Mouse (Mus musculus) embryonic facial prominence, embryonic 13.5 days (tissue): ENCODE measurements around the gene Mon1a. TPM values are rescaled to one million over a fixed set of nuclear protein-coding genes. Genes with fewer than 3 reads are reported as not detected.

Source experiments
- ATAC-seq: fragments of 200-750 bp; cut with Nextera tagmentation; 2 replicates; pipeline ENCODE4 v1.8.0; 2017; ENCODE audit warnings: low read depth; ENCODE audit not compliant: insufficient number of reproducible peaks, insufficient read depth, low FRiP score, low TSS enrichment
- H3K27ac ChIP-seq: fragments of 300-500 bp; sonication (generic); 2 replicates; pipeline ENCODE4 v1.5.1; 2015; ENCODE audit warnings: moderate library complexity, mild to moderate bottlenecking, inconsistent platforms
- H3K27me3 ChIP-seq: fragments of 300-500 bp; sonication (generic); 2 replicates; pipeline ENCODE4 v1.6.1; 2015; ENCODE audit warnings: mild to moderate bottlenecking, inconsistent platforms
- H3K36me3 ChIP-seq: fragments of 300-500 bp; sonication (generic); 2 replicates; pipeline ENCODE4 v1.6.1; 2015; ENCODE audit warnings: mild to moderate bottlenecking, inconsistent platforms
- H3K4me1 ChIP-seq: fragments of 300-500 bp; sonication (generic); 2 replicates; pipeline ENCODE4 v1.6.1; 2015; ENCODE audit warnings: inconsistent platforms
- H3K4me2 ChIP-seq: fragments of 300-500 bp; sonication (generic); 2 replicates; pipeline ENCODE4 v1.6.1; 2015; ENCODE audit warnings: moderate library complexity, mild to moderate bottlenecking, inconsistent platforms
- H3K4me3 ChIP-seq: fragments of 300-500 bp; sonication (generic); 2 replicates; pipeline ENCODE4 v1.5.1; 2015; ENCODE audit warnings: mild to moderate bottlenecking, inconsistent platforms
- H3K9ac ChIP-seq: fragments of 300-500 bp; sonication (generic); 2 replicates; pipeline ENCODE4 v1.6.1; 2015; ENCODE audit warnings: mild to moderate bottlenecking, inconsistent platforms
- H3K9me3 ChIP-seq: fragments of 300-500 bp; sonication (generic); 2 replicates; pipeline ENCODE4 v1.6.1; 2016; ENCODE audit warnings: inconsistent platforms
- WGBS: fragments of 180-500 bp; shearing (Covaris S2); methylation state at CpG from one replicate; pipeline ENCODE4 v1.1.7; 2015; ENCODE audit warnings: mixed read lengths; 5-methylcytosine and 5-hydroxymethylcytosine counted together
- polyA plus RNA-seq: library from polyadenylated mRNA; unstranded; fragments of >200 nt; fragmentation: Nextera tagmentation; extraction: Ambion mirVana; gene quantifications from 2 replicates; pipeline ENCODE4 v1.2.1, GENCODE M21; 2015

The Mon1a gene
- polyA plus RNA-seq, 1 experiment from 2014 or later = 14.7 TPM

DNA sequence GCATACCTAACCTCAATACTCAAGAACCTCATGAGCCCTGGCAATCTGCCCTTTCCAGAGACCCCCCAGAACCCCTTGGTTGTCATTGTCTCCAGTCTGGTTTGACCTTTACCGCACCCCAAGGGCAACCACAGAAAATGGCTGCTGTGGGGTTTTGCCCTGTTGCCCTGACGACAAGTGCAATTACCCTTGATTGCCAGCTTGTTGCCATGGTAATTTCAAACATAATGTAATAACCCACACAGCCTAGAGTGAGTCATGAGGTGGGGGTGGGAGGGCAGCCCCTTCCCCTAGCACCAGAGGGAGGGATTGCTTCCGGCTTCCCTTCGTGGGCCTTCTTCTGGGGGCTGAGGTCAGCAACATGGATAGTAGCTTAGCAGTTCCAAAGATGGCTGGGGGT, 44.3 kb downstream of the Mon1a start:
- 57% methylated on average over 4 of the region's 4 CpGs for whole genome bisulfite sequencing
- H3K27me3 ChIP-seq = peaks cover 32% of the 10 kb centered on the region
- no peaks in the 10 kb centered on the region for H3K9me3 ChIP-seq
- no peak for ATAC-seq
- peaks cover 16% of the 10 kb centered on the region for H3K4me1 ChIP-seq
- H3K4me2 ChIP-seq = no peak overlapping the region
- H3K9ac ChIP-seq = no peak overlapping the region
- H3K36me3 ChIP-seq = no peaks in the 10 kb centered on the region
- no peak overlapping the region for H3K27ac ChIP-seq
- H3K4me3 ChIP-seq = no peak overlapping the region

DNA sequence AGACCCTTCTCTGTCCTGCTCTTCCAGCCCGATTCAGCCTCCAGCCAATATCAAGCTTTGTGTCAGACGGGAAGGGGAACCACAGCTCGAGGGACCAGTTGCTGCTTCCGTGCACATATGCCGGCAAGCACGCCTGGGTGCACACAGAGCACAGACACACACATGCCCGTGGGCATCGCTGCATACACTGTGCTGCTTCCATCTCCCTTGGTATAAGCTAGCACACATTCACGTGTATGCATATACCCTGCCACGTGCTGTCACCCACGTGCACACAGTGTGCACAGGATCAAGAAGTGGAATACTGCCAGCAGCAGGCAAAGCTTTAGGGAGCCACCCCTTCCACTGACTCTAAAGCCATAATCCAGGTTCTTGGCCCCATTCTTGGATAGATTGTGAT, 46.2 kb downstream of the Mon1a start:
- H3K27ac ChIP-seq = no peak overlapping the region
- H3K9ac ChIP-seq = no peak overlapping the region
- H3K4me1 ChIP-seq = peaks cover 17% of the 10 kb centered on the region
- ATAC-seq = no peak
- H3K36me3 ChIP-seq = no peaks in the 10 kb centered on the region
- peaks cover 48% of the 10 kb centered on the region for H3K27me3 ChIP-seq
- no peaks in the 10 kb centered on the region for H3K9me3 ChIP-seq
- no peak overlapping the region for H3K4me2 ChIP-seq
- no peak overlapping the region for H3K4me3 ChIP-seq
- 82% methylated on average over 11 of the region's 11 CpGs for WGBS

GRCm38 (mm10) chr9:107935374-107935773, 47.4 kb downstream of the Mon1a start, which contains the start of gene Camkv:
Camkv (plus strand) TSS chr9:107935674.
- peak within 1 kb of the TSS; percentile 97 for H3K4me2 ChIP-seq
- H3K27ac ChIP-seq = no peak within 1 kb of the TSS
- peak within 1 kb of the TSS; percentile 59 for H3K4me3 ChIP-seq
- H3K9ac ChIP-seq = peak within 1 kb of the TSS; percentile 75
- H3K4me1 ChIP-seq = peaks cover 24% of the 10 kb centered on the region
- H3K36me3 ChIP-seq = no peaks in the 10 kb centered on the region
- 13% methylated on average over 3 of the region's 3 CpGs for WGBS
- no peaks in the 10 kb centered on the region for H3K9me3 ChIP-seq
- peaks cover 48% of the 10 kb centered on the region for H3K27me3 ChIP-seq
- no peak for ATAC-seq

DNA sequence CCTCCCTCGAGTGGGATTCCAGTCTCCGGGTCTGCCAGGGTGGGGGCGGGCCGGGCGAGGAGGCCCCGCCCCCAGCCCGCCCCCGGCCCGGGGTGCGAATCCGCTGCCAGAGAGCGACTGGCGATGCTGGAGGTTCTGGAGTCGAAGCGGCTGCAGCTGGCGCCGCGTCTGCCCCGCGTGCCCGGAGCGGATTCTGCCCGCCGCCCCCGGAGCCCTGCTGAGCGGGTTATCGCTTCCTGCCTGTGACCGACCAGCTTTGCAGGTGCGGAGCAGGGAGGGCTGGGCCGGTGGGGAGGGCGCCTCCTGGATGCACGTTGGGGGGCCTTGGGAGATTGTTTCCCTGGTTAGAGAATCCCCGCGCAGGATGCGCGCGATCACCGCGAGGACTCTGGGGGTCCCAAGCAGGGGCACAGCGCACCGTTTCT, 47.9 kb downstream of the Mon1a start:
- H3K27ac ChIP-seq = no peak overlapping the region
- H3K36me3 ChIP-seq = no peaks in the 10 kb centered on the region
- H3K27me3 ChIP-seq = peaks cover 48% of the 10 kb centered on the region
- H3K9ac ChIP-seq = peak overlapping the region; percentile 75
- peak overlapping the region; percentile 97 for H3K4me2 ChIP-seq
- under 1% methylated on average over 40 of the region's 41 CpGs for WGBS
- H3K4me1 ChIP-seq = peaks cover 25% of the 10 kb centered on the region
- H3K4me3 ChIP-seq = peak overlapping the region; percentile 59
- H3K9me3 ChIP-seq = no peaks in the 10 kb centered on the region
- no peak for ATAC-seq

GRCm38 (mm10) chr9:107936215-107936822, 48.4 kb downstream of the Mon1a start:
- H3K27ac ChIP-seq = no peak overlapping the region
- H3K4me1 ChIP-seq = peaks cover 25% of the 10 kb centered on the region
- H3K36me3 ChIP-seq = no peaks in the 10 kb centered on the region
- H3K4me2 ChIP-seq = peak overlapping the region; percentile 97
- no peaks in the 10 kb centered on the region for H3K9me3 ChIP-seq
- under 1% methylated on average over 29 of the region's 29 CpGs for WGBS
- H3K27me3 ChIP-seq = peaks cover 50% of the 10 kb centered on the region
- ATAC-seq = peak; percentile 26; the same call in 1 of the 2 replicates
- peak overlapping the region; percentile 59 for H3K4me3 ChIP-seq
- H3K9ac ChIP-seq = peak overlapping the region; percentile 75

- WGBS = 10% methylated on average over 3 of the region's 3 CpGs
- Histone ChIP-seq H3K9me3 (no peaks in the 10 kb centered on the region), H3K4me3 (peak overlapping the region; percentile 59), H3K4me1 (peaks cover 25% of the 10 kb centered on the region), H3K27ac (no peak overlapping the region), H3K9ac (0 out of 2 replicates have a peak overlapping the region, but pooled peaks have one; percentile 75), H3K4me2 (peak overlapping the region; percentile 97), H3K27me3 (peaks cover 50% of the 10 kb centered on the region), H3K36me3 (no peaks in the 10 kb centered on the region)
- ATAC-seq = no peak
Measured at GRCm38 (mm10) chr9:107936831-107937230, 48.9 kb downstream of the Mon1a start.

GRCm38 (mm10) chr9:107947241-107948194, 59.6 kb downstream of the Mon1a start:
- Histone ChIP-seq H3K4me1 (peaks cover 15% of the 10 kb centered on the region), H3K36me3 (no peaks in the 10 kb centered on the region), H3K4me2 (no peak overlapping the region), H3K9me3 (no peaks in the 10 kb centered on the region), H3K4me3 (no peak overlapping the region), H3K9ac (no peak overlapping the region; the same call in 1 of the 2 replicates), H3K27me3 (no peaks in the 10 kb centered on the region), H3K27ac (no peak overlapping the region)
- no peak for ATAC-seq
- WGBS = 87% methylated on average over 31 of the region's 31 CpGs

DNA sequence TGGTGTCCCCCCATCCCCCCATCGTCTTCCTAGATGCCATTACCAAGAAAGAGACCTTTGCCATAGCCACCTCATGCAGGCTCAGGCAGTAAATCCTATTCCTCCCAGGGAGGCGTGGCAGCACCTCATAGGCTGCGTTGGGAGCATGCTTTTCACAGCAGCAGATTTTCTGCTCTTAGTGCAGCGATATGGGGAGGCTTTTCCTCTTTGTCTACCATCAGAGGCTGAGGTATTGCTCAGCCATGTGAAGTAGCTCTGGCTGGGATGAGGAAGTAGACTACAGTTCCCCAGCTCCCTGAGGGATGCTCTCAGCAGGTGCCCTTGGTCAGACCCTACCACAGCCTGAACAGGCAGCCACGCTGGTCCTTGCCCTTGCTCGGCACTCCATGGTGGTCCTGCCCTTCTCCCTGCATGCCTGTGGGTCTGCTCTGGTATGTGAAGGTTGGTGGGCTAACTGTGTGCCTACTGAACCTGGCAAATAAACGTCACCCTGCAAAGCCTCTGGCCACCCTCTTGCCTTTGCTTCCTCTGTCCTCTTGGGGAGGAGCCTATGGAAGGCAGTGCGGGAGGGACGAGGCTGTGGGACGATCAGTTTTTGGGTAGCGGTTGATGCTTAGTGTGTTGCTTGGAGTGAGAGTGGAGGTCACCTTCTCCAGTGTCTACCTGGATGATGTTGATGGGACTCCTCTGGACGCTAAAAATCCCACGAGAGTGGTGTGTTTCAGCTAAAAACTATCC, 61.4 kb downstream of the Mon1a start:
- H3K9me3 ChIP-seq = no peaks in the 10 kb centered on the region
- no peaks in the 10 kb centered on the region for H3K27me3 ChIP-seq
- H3K4me3 ChIP-seq = no peak overlapping the region
- peaks cover 15% of the 10 kb centered on the region for H3K4me1 ChIP-seq
- no peak for ATAC-seq
- H3K4me2 ChIP-seq = no peak overlapping the region
- no peak overlapping the region for H3K9ac ChIP-seq
- H3K27ac ChIP-seq = no peak overlapping the region
- 80% methylated on average over 13 of the region's 13 CpGs for WGBS
- H3K36me3 ChIP-seq = no peaks in the 10 kb centered on the region

DNA sequence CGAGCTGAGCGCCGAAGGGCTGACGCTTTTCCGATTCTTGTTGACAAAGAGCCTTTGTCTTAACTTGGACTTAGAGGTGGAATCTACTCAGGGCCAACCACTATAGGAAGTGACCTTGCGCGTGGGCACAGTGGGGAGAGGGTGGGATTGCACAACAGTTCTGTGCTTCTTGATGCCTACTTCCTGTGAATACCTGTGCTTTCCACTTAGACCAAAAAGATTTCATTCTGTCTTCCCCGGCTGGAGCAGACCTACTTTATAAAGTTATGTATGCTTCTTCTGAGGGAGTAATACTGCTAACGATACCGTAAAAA, 61.9 kb downstream of the Mon1a start, which contains the start of gene Traip:
Gene Traip (plus strand): TSS at position 215 of the 314 bp plus-strand sequence.
- Histone ChIP-seq H3K9me3 (no peaks in the 10 kb centered on the region), H3K27ac (peak within 1 kb of the TSS; percentile 78), H3K36me3 (no peaks in the 10 kb centered on the region), H3K9ac (peak within 1 kb of the TSS; percentile 79), H3K27me3 (no peaks in the 10 kb centered on the region), H3K4me3 (peak within 1 kb of the TSS; percentile 58), H3K4me1 (peaks cover 15% of the 10 kb centered on the region), H3K4me2 (peak within 1 kb of the TSS; percentile 84)
- no peak for ATAC-seq
- 81% methylated on average over 10 of the region's 10 CpGs for whole genome bisulfite sequencing

DNA sequence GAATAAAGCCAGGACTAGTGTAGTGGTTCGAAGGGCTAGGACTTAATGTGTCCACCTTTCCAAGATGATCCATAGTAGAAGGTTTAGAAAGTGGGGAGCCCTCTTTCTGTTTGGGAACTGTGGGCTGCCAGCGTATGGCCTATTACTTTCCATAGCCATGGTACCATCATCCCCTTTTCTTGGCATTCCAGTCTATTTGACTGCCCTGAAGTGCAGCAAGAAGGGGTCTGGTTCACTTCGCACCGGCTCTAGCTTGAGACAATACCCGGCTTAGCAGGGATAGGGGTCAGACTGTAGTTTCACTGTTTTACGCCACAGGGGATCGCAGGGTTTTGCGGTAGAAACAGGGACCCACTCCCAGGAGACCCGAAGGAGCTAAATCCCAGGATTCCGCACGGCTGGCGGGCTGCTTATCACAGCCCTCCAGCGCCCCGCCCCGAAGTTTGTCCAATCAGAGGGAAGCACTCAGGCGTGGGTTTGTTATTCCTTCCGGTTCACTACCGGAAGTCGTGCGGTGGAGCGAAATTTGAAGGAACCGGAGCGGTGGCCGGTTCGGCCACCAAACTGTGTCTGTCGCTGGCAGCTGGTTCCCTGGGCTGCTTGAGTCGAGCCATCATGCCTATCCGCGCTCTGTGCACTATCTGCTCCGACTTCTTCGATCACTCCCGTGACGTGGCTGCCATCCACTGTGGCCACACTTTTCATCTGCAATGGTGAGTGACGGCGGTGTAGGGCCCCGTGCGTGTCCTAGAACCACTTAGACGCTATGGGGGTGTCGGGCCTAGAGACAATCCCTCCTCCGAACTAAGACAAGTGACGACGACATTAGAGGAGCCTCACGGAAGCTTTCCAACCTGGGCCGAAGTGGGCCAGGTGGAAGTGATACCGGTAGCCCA, 62.8 kb downstream of the Mon1a start:
- ATAC-seq = peak; percentile 89
- Histone ChIP-seq H3K27me3 (no peaks in the 10 kb centered on the region), H3K36me3 (0 out of 2 replicates have a peak, but pooled peaks cover under 1% of the 10 kb centered on the region), H3K4me3 (peak overlapping the region; percentile 58), H3K9ac (peak overlapping the region; percentile 79), H3K4me1 (peaks cover 15% of the 10 kb centered on the region), H3K4me2 (peak overlapping the region; percentile 84), H3K9me3 (no peaks in the 10 kb centered on the region), H3K27ac (peak overlapping the region; percentile 78)
- 14% methylated on average over 45 of the region's 45 CpGs for WGBS
